Mouse (Mus musculus) macrophage (primary cell): ENCODE measurements around the gene Krt31. TPM values are rescaled to one million over a fixed set of nuclear protein-coding genes. Genes with fewer than 3 reads are reported as not detected.

Experiments
- H3K27ac ChIP-seq: fragments of 350-480 bp; formaldehyde crosslinking; 2 replicates; pipeline ENCODE4 v1.9.0; 2021
- H3K36me3 ChIP-seq: fragments of 350-480 bp; formaldehyde crosslinking; 2 replicates; pipeline ENCODE4 v1.9.0; 2021; ENCODE audit errors: inconsistent target
- H3K4me3 ChIP-seq: fragments of 350-480 bp; formaldehyde crosslinking; 2 replicates; pipeline ENCODE4 v1.9.0; 2021; ENCODE audit errors: inconsistent target
- H3K79me2 ChIP-seq: fragments of 350-480 bp; formaldehyde crosslinking; 2 replicates; pipeline ENCODE4 v1.9.0; 2021; ENCODE audit errors: inconsistent target
- WGBS: methylation state at CpG from one replicate; pipeline ENCODE4 v1.1.7; 2026; ENCODE audit warnings: inconsistent platforms; ENCODE audit not compliant: missing documents; 5-methylcytosine and 5-hydroxymethylcytosine counted together
- polyA plus RNA-seq: library from polyadenylated mRNA; stranded (reverse); fragments of 250-400 nt; gene quantifications from 3 replicates; pipeline ENCODE4 v1.2.4, GENCODE M21; 2018; ENCODE audit warnings: inconsistent platforms
- total RNA-seq, 78 experiments: library from RNA; depleted of rRNA; stranded (reverse); fragments of 250-400 nt; gene quantifications; 1 replicate in 9 of 78; 2 replicates in 24 of 78; 3 replicates in 43 of 78; 4 replicates in 2 of 78; pipeline ENCODE4 v1.2.4; 2018; ENCODE audit warnings: inconsistent platforms in 56 of 78

Krt31 gene
- not detected for total RNA-seq (2018; cell fraction: chromatin; rRNA removed)
- not detected for total RNA-seq (2018; cell fraction: cytosol; rRNA removed)
- total RNA-seq (2018; cell fraction: nucleus; rRNA removed) = not detected
- not detected in 3 replicates for polyA plus RNA-seq

DNA sequence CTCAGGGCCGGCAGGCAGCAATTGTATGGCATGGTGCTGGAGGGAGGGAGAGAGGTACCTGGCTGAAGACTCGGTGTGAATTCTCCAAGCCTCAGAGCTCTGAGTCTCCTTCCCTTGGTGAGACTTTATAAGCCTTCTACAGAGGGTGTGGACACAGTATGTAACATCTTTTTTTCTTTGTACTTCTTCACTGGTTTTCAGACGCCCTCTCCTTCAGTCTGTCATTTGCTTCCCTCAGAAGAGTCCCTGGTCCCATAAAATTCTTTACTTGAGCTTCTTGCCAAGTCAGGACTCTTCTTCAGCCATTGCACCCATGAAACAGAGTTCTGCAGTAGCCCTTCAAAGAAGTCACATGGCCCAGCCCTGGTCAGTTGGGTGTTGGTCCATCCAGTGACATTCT, at the start of gene Krt31:
Gene Krt31, minus strand, starts transcription at position 101 of the 400 bp plus-strand sequence.
- Histone ChIP-seq H3K36me3 (no peaks in the 10 kb centered on the region), H3K79me2 (no peaks in the 10 kb centered on the region), H3K27ac (no peak within 1 kb of the TSS), H3K4me3 (no peak within 1 kb of the TSS)
- 75% methylated on average over 3 of the region's 3 CpGs for WGBS

DNA sequence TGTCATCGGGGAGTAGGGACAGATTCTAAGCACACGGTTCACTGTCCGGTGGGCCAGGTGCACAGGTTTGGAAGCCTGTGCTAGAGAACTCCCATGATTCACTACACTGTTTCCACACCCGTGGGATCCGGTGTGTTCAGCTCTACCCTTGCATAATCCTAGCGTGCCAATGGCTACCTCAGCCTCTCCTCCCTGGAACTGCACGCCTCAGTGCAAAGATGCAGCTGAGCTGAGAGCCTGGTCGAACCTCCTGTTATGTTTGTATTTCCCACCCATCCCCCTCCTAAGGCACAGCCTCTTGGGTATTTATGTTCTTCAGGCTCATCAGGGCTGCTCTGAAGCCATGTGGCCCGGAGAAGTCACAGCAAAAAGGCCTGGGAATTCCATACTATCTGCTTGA, 47.5 kb upstream of the Krt31 start:
- Histone ChIP-seq H3K4me3 (no peak overlapping the region), H3K36me3 (no peaks in the 10 kb centered on the region), H3K79me2 (no peaks in the 10 kb centered on the region), H3K27ac (no peak overlapping the region)
- WGBS = 89% methylated on average over 9 of the region's 9 CpGs

DNA sequence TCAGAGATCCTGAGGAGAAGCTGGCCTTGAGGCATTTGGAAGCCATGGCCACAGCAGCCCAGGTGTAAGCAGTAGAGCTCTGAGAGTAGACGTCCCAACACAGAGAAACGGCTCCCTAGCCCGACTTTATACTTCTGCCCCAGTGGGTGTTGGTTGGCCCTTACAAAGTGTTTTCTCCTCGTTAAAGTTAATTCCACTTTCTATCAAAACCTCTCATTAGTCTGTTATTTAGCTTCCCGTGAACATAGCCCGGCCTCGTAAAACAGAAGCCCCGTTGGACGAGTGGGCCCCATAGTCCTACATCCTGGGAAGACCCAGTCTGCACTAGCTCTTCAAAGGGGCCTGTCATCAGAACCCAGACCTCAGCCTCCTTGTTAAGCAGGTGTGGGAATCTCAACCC, 45.8 kb upstream of the Krt31 start, which contains the start of gene Krt35:
Gene Krt35, minus strand, starts transcription at position 101 of the 400 bp plus-strand sequence.
- H3K27ac ChIP-seq = no peak within 1 kb of the TSS
- H3K4me3 ChIP-seq = no peak within 1 kb of the TSS
- H3K36me3 ChIP-seq = no peaks in the 10 kb centered on the region
- WGBS = 82% methylated on average over 9 of the region's 9 CpGs
- no peaks in the 10 kb centered on the region for H3K79me2 ChIP-seq

DNA sequence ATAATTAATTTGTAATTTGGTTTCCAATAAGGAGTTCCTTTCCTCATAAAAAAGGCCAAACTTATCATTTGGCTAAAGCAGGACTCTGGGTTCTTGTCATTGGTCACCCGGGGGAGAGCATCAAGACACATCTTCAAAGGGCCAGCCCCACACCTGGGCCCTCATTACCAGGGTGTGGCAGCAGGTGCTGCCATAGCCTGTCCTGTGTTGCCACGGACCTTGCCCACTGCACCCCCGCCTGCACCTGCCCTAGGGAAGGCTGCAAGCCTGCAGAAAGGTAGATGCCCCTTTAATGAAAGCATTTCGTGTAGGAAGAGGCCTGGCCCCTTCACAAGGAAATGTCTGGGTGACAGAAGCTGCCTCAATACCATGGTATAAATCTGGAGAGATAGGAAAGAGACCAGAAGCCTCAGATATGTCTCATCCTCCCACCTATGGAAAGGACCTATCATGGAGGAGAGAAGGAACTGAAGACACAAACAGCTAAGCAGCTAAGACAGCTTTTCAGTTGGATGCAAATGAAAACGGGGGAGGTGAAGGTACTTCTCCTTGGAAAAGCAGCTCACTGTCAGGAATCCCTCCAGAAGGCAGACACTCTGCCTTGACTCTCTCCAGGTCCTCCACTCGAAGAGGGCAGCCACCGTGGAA, 38.2 kb upstream of the Krt31 start:
- no peaks in the 10 kb centered on the region for H3K36me3 ChIP-seq
- 68% methylated on average over 7 of the region's 7 CpGs for WGBS
- H3K27ac ChIP-seq = no peak overlapping the region
- H3K79me2 ChIP-seq = no peaks in the 10 kb centered on the region
- H3K4me3 ChIP-seq = no peak overlapping the region

DNA sequence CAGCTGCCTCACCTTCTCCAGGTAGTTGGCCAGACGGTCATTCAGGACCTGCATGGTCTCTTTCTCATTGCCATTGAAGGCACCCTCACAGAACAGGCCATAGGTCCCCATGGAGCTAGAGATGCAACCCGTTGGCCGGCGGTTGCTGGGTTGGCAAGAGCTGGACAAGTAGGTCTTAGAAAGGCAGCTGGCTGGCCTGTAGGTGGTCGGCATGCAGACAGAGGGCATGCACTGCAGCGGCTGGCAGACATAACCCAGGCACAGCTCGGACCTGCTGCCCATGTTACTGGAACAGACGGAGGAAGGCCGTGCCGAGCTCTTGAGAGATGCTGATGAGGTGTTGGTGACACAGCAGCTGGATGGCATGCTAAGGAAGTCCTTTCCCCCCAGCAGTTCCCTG, 37.5 kb upstream of the Krt31 start, which contains the start of gene Krt32:
Gene Krt32, minus strand, starts transcription at position 366 of the 400 bp plus-strand sequence.
- 98% methylated on average over 8 of the region's 10 CpGs for WGBS
- Histone ChIP-seq H3K79me2 (no peaks in the 10 kb centered on the region), H3K4me3 (no peak within 1 kb of the TSS), H3K36me3 (no peaks in the 10 kb centered on the region), H3K27ac (no peak within 1 kb of the TSS)

DNA sequence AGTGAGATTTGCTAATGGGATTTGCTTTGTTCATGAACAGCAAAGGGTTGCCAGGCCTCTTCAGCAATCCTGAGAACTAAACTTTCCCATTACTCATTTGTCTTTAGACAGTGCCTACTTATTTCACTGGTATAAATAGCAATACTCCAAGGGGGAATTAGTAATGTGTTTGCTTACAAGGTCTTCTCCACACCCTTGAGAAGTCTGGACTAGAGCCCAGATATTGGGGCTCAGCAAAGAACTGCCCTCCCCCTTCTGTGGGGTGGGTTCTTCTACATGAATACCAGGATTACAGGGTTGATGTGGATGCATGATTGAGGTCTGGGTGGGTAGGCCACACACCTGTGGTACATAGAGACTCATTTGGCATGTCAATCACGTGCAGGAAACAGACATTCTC, 23.5 kb upstream of the Krt31 start:
- Histone ChIP-seq H3K4me3 (no peak overlapping the region), H3K79me2 (no peaks in the 10 kb centered on the region), H3K27ac (no peak overlapping the region), H3K36me3 (no peaks in the 10 kb centered on the region)
- WGBS = 40% methylated on average over 1 of the region's 1 CpGs

DNA sequence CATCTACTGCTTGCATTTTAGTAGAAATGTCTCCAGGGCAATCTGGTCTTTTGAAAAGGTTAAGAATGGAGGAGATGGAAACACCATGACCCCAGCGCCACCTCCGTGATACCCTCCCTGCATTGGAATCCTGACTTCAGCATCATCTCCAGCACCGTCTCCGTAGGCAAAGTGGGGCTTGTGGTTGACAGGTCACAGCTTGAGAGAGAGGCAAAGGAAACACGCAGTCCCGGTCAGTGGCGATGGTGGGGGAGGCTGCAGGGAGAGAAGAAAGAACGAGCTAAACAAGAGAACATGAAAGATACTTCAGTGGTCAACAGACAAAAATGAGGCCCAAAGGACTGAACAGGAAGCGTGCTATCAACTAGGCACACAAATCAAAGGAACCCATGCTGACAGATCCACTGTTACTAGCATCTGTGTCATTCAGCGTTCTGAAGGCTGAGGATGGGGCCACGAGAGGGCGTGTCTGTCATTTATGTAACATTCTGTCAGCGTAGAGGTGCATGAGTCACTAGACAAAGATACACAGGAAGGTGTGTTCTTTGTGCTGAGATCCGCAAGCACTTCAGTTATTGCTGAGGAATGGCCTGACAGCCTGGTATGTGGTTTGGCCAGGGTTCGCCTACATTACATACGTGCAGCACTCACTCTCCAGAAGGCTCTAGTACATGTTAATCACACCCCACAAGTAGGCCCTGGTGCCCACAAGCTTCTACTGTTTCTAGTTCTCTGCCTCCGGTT, 17.1 kb upstream of the Krt31 start:
- Histone ChIP-seq H3K27ac (no peak overlapping the region), H3K4me3 (no peak overlapping the region), H3K79me2 (no peaks in the 10 kb centered on the region), H3K36me3 (no peaks in the 10 kb centered on the region)
- WGBS = 84% methylated on average over 17 of the region's 17 CpGs

DNA sequence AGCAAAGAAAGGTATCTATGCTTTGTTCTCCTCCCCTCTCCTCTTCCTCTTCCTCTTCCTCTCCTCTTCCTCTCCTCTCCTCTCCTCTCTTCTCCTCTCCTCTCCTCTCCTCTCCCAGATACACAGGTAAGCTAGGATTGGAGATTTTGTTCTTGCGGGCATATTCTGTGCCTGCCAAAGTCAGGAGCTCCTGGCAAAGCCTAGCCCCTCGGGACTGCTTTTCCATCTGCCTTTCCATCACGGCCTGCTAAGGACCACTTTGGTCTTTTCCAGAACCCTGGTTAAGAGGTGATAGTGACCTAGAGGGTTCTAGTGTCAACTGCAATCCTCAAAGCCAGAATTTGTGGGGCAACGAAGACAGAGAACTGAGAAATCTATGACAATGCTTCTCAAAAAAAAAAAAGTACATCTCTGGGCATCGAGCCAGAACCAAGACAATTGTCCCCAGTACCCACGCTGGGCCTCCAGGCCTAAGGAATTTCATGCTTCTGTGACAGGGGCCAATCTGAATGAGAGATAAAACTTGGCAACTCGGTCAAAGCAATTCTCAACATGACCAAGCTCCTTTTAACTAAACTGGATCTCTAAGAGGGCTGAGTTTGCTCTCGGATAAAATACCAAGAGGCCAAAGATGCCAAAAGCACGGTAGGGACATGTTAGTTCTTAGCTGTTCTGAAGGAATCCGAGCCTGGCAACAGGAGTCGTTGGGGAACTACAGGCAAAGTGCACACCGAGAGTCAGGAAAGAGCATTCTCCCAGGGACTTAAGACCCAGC, 16.1 kb upstream of the Krt31 start:
- Histone ChIP-seq H3K4me3 (no peak overlapping the region), H3K27ac (no peak overlapping the region), H3K36me3 (no peaks in the 10 kb centered on the region), H3K79me2 (no peaks in the 10 kb centered on the region)
- WGBS = 91% methylated on average over 12 of the region's 12 CpGs

DNA sequence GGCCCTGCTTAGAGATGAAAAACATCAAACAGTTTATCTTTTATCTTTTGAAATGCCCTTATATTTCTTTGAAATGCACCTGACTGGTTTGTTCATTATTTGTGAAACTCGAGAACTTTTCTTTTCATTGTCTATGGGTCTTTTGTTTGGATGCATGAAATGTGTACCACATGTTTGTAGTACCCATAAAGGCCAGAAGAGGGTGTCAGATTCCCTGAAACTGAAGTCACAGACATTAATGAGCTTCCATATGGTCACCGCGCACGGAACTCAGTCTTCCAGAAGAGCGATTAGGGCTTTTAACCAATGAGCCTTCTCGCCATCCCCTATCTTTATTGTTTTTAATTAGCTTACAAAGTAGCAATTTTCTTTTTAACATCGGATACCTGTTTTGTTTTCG, 8.5 kb upstream of the Krt31 start:
- WGBS = 85% methylated on average over 7 of the region's 8 CpGs
- Histone ChIP-seq H3K79me2 (no peaks in the 10 kb centered on the region), H3K36me3 (no peaks in the 10 kb centered on the region), H3K27ac (no peak overlapping the region), H3K4me3 (no peak overlapping the region)

DNA sequence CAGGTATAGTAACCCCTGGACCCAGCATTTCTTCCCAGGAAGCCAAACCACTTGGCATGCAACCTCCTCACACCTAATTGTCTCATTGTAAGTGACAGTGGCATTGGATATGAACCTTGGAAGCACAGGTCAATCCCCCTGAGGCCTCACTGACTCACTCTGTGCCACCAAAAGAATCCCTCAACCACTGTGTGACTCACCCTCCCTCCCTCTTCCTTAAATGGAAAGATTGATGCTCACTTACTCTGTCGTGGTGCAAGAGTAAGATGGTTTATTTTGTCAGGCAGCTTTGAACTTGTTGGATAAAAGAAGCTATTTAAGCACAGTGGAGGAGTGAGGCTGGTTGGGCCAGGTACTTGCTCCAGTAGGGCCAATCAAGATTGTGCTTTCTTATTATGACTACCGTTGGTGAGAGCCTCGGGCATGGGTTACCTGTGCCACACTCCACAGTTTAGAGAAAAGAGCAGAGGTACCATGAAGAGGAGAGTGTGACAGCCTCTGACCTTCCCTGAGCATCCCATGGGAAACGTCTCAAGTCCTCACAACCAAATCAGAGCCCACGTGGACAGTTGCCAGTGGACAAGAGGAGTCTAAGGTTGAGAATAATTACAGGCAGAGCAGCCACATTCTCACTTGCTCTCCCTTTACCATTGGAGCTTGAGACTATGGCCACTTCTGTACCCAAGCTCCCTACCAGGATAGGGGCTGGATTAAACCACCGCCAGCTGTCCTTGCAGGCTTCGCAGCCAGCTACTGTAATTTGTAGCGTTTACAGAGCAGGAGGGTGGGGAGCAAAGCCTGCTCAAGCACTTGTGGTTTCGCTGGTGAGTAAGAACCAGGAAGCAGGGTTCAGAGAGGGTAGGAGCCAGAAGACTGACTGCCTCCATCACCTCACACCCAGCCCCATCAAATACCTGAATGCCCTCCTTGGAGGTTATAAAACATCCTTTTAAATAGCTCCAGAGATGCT, 5.6 kb upstream of the Krt31 start:
- H3K27ac ChIP-seq = no peak overlapping the region
- H3K36me3 ChIP-seq = no peaks in the 10 kb centered on the region
- no peaks in the 10 kb centered on the region for H3K79me2 ChIP-seq
- 53% methylated on average over 9 of the region's 9 CpGs for WGBS
- no peak overlapping the region for H3K4me3 ChIP-seq

DNA sequence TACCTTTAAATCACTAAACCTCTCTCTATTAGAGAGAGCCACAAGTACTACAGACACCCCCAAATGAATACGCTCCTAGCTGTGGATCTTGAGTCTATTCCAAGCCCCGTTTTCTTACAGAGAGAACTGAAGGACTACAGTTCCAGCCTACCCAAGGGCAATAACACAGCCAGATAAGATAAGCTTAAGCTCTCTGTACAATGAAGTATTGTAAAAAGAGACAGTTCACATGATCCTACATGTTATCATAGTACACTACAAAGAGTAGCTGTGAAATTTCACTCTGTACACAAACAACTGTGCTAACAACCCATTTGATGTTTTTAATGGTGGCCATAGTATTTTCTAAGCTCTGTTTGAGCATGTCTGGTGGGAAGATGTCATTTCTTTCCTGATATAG, 3.2 kb downstream of the Krt31 start:
- no peaks in the 10 kb centered on the region for H3K79me2 ChIP-seq
- WGBS = 91% methylated on average over 2 of the region's 2 CpGs
- no peaks in the 10 kb centered on the region for H3K36me3 ChIP-seq
- H3K4me3 ChIP-seq = no peak overlapping the region
- H3K27ac ChIP-seq = no peak overlapping the region

DNA sequence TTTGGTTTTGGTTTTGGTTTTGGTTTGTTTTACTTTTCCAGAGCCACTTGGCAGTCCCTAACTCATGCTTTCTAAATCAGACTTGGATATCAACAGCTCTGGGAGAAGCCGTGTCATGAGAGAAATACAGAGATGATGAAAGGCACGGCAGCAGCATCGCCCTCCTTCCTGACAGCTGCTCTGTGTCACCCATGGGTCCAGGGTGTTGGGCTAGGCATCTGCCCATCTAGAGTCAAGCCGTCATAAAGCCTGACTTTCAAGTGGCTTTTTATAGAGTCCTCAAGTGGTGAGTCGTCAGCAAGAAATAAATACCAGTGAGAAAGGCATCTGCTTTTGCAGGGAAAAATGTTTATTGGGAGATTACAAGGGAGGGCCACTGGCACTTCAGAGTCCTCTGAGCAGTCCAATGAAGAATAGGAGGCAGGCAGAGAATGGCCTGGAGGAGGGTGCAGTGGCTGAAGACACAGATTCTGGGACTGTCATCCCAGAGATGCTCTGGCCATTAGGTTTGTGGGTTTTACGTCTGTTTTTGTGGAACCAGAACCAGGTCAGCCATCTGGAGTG, 4.0 kb downstream of the Krt31 start:
- 74% methylated on average over 6 of the region's 6 CpGs for WGBS
- Histone ChIP-seq H3K4me3 (no peak overlapping the region), H3K36me3 (no peaks in the 10 kb centered on the region), H3K79me2 (no peaks in the 10 kb centered on the region), H3K27ac (no peak overlapping the region)

DNA sequence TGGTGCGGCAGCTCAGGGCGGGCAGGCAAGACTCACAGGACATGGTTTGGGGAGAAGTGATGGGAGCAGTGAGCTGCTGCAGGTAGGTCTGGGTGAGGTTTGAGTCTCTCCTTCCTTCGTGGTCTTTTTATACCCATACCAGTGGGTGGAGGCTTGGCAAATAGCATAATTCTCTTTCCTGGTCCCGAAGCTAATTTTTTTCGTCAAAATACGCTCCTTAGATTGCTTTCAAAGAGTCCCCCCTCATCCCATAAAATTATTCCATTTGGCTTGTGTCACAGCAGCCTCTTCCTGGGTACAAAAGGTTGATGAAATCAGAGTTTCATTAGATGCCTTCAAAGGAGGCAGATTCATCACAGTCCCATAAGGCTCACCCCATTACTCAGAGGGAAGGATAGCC, 8.9 kb downstream of the Krt31 start, which contains the start of gene Krt34:
Gene Krt34, minus strand, starts transcription at position 101 of the 400 bp plus-strand sequence.
- WGBS = 85% methylated on average over 4 of the region's 6 CpGs
- H3K27ac ChIP-seq = no peak within 1 kb of the TSS

More for the DNA sequence above, 8.9 kb downstream of the Krt31 start, which contains the start of gene Krt34:
- Histone ChIP-seq H3K36me3 (no peaks in the 10 kb centered on the region), H3K79me2 (no peaks in the 10 kb centered on the region), H3K4me3 (no peak within 1 kb of the TSS)
